Mouse (Mus musculus) embryonic facial prominence, embryonic 13.5 days (tissue): ENCODE measurements around the gene Hmgn1. TPM values are rescaled to one million over a fixed set of nuclear protein-coding genes. Genes with fewer than 3 reads are reported as not detected.

ENCODE experiments used
- ATAC-seq: fragments of 200-750 bp; cut with Nextera tagmentation; 2 replicates; pipeline ENCODE4 v1.8.0; 2017; ENCODE audit warnings: low read depth; ENCODE audit not compliant: insufficient number of reproducible peaks, insufficient read depth, low FRiP score, low TSS enrichment
- H3K27ac ChIP-seq: fragments of 300-500 bp; sonication (generic); 2 replicates; pipeline ENCODE4 v1.5.1; 2015; ENCODE audit warnings: moderate library complexity, mild to moderate bottlenecking, inconsistent platforms
- H3K27me3 ChIP-seq: fragments of 300-500 bp; sonication (generic); 2 replicates; pipeline ENCODE4 v1.6.1; 2015; ENCODE audit warnings: mild to moderate bottlenecking, inconsistent platforms
- H3K36me3 ChIP-seq: fragments of 300-500 bp; sonication (generic); 2 replicates; pipeline ENCODE4 v1.6.1; 2015; ENCODE audit warnings: mild to moderate bottlenecking, inconsistent platforms
- H3K4me1 ChIP-seq: fragments of 300-500 bp; sonication (generic); 2 replicates; pipeline ENCODE4 v1.6.1; 2015; ENCODE audit warnings: inconsistent platforms
- H3K4me2 ChIP-seq: fragments of 300-500 bp; sonication (generic); 2 replicates; pipeline ENCODE4 v1.6.1; 2015; ENCODE audit warnings: moderate library complexity, mild to moderate bottlenecking, inconsistent platforms
- H3K4me3 ChIP-seq: fragments of 300-500 bp; sonication (generic); 2 replicates; pipeline ENCODE4 v1.5.1; 2015; ENCODE audit warnings: mild to moderate bottlenecking, inconsistent platforms
- H3K9ac ChIP-seq: fragments of 300-500 bp; sonication (generic); 2 replicates; pipeline ENCODE4 v1.6.1; 2015; ENCODE audit warnings: mild to moderate bottlenecking, inconsistent platforms
- H3K9me3 ChIP-seq: fragments of 300-500 bp; sonication (generic); 2 replicates; pipeline ENCODE4 v1.6.1; 2016; ENCODE audit warnings: inconsistent platforms
- WGBS: fragments of 180-500 bp; shearing (Covaris S2); methylation state at CpG from one replicate; pipeline ENCODE4 v1.1.7; 2015; ENCODE audit warnings: mixed read lengths; 5-methylcytosine and 5-hydroxymethylcytosine counted together
- polyA plus RNA-seq: library from polyadenylated mRNA; unstranded; fragments of >200 nt; fragmentation: Nextera tagmentation; extraction: Ambion mirVana; gene quantifications from 2 replicates; pipeline ENCODE4 v1.2.1, GENCODE M21; 2015

Hmgn1 gene
- 752 and 768 TPM in 2 replicates for polyA plus RNA-seq

DNA sequence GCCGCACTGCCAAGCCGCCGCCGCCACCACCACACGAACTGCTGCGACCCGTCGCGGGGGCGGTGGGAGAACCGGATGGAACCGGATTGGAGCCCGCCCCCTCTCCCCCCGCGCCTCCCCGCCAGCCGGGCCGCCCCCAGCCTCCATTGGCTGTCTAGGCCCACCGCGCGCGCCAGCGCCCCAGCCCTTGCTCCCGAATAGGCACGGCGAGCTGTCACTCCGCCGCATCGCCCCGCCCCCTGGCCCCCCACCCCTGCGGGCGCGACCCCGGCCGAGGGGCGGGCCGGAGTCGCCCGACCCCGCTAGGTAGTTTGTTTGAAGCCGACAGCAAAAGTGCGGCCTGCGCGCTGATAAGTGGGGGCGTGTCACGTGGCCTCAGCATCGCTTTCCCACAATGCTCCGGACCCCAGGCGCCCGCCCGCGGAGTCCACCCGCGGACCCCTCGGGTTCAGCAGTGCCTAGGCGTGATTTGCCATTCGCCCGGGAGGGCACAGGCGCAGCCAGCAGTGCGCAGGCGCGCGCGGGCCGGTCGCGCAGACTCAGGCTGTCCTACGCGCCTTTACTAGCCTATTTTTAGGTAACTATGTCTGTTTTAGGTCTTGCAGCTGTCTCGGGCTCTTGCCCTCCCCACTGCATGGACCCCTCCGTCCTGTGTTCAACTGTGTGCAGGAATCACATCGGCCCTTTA lies at the start of gene Hmgn1:
Gene Hmgn1, minus strand, starts transcription at position 73 of the 688 bp plus-strand sequence.
- under 1% methylated on average over 47 of the region's 72 CpGs for WGBS
- H3K9me3 ChIP-seq, result no peaks in the 10 kb centered on the region
- ATAC-seq, result peak; percentile 98
- peak within 1 kb of the TSS; percentile 98 for H3K9ac ChIP-seq
- H3K4me3 ChIP-seq, result peak within 1 kb of the TSS; percentile 90
- H3K4me2 ChIP-seq, result peak within 1 kb of the TSS; percentile 84
- H3K27me3 ChIP-seq, result no peaks in the 10 kb centered on the region
- peak within 1 kb of the TSS; percentile 97 for H3K27ac ChIP-seq
- H3K36me3 ChIP-seq, result peaks cover 39% of the 10 kb centered on the region
- peaks cover 33% of the 10 kb centered on the region for H3K4me1 ChIP-seq

DNA sequence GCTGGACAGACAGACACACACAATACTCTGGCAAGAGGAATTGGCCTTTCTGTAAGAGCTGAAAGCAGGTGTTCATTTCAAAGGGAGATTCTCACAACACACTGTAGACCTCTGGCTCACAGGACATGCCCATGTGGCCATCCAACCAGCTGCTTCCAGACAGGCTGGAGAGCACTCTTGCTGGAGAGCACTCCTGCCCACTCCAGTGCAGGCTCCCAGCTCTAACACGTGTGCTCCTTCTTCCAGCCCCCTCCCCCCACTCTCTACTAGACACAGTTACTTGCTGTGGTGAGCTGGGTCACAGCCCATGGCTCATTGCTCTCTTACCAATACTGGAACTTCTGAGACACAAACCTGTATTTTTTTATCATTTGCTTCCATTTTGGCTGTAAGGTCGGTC lies 47.9 kb upstream of the Hmgn1 start:
- H3K4me3 ChIP-seq, result no peak overlapping the region
- H3K27me3 ChIP-seq, result no peaks in the 10 kb centered on the region
- no peak overlapping the region for H3K27ac ChIP-seq
- no peak overlapping the region for H3K4me2 ChIP-seq
- H3K9ac ChIP-seq, result no peak overlapping the region
- no peaks in the 10 kb centered on the region for H3K9me3 ChIP-seq
- no peaks in the 10 kb centered on the region for H3K4me1 ChIP-seq
- WGBS, result 46% methylated on average over 2 of the region's 2 CpGs
- no peak for ATAC-seq
- H3K36me3 ChIP-seq, result no peaks in the 10 kb centered on the region

DNA sequence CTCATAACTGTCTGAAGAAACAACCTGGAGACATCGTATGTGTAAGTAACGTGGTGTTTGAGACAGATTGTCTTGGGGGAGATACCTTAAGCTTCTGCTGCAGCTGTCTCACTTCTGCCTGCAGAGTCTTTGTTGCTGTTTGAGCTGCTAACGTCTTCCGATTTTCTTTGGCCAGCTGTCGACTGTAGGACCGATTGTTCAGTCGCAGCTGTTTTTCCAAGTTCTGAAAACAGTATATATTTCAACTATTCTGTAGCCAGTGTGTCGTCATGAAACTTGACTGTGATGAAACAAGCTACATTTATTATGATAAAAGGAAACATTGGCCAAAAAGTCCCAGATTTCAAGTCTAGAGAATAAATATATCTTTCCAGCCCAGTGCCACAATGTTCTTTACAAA lies 46.1 kb upstream of the Hmgn1 start:
- ATAC-seq, result no peak
- Histone ChIP-seq H3K4me3 (no peak overlapping the region), H3K4me1 (no peaks in the 10 kb centered on the region), H3K27ac (no peak overlapping the region), H3K4me2 (no peak overlapping the region), H3K27me3 (no peaks in the 10 kb centered on the region), H3K36me3 (no peaks in the 10 kb centered on the region), H3K9ac (no peak overlapping the region), H3K9me3 (no peaks in the 10 kb centered on the region)
- 80% methylated on average over 8 of the region's 8 CpGs for WGBS

DNA sequence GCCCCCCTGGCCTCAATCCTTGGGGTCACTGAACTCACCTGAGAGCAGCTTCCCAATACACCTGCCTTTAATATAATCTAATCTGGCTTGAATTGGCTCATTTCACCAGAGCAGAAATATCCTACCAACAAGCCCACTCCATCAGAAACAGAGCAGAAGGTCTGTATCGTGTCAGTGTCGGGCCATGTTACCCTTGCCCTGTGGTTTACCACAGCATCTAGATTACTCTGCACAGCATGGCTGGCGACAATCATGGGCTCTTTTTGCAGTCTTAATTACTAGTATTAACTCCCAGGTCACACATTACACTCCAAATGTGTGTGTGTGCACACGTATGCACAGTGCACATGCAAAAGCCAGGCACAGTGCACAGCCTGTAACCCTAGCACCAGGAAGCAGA lies 41.3 kb upstream of the Hmgn1 start:
- no peak for ATAC-seq
- Histone ChIP-seq H3K27me3 (no peaks in the 10 kb centered on the region), H3K4me2 (no peak overlapping the region), H3K36me3 (no peaks in the 10 kb centered on the region), H3K9me3 (no peaks in the 10 kb centered on the region), H3K4me1 (no peaks in the 10 kb centered on the region), H3K27ac (no peak overlapping the region), H3K9ac (no peak overlapping the region), H3K4me3 (no peak overlapping the region)
- 77% methylated on average over 4 of the region's 4 CpGs for WGBS

DNA sequence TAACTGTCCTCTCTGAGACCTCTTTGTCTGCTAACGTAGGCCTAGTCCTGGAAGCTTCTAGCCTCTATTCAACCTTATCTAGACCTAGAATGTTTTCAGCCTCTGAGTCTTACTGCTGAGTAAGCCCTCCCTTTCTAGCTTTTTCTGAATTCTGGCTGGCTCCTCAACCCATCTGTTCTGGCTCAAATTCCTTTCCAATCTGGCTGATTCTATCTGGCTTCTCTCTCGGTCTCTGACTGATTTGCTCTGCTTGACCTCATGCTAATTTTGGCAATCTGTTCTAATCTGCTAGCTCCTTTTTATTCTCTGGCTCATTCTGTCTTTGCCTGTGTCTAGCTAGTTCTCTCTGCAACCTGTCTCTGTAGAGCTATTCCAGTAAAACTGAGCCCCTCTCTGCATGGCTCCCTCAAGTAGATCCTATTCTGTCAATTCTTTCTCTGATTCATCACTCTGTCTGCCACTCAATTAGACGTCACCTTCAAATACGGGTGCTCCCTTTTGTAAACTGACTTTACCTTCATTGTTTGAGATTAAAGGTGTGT lies 38.3 kb upstream of the Hmgn1 start:
- no peaks in the 10 kb centered on the region for H3K4me1 ChIP-seq
- H3K9ac ChIP-seq, result no peak overlapping the region
- H3K9me3 ChIP-seq, result no peaks in the 10 kb centered on the region
- no peak for ATAC-seq
- no peak overlapping the region for H3K4me3 ChIP-seq
- no peak overlapping the region for H3K27ac ChIP-seq
- H3K36me3 ChIP-seq, result no peaks in the 10 kb centered on the region
- WGBS, result 70% methylated on average over 4 of the region's 4 CpGs
- no peak overlapping the region for H3K4me2 ChIP-seq
- no peaks in the 10 kb centered on the region for H3K27me3 ChIP-seq

DNA sequence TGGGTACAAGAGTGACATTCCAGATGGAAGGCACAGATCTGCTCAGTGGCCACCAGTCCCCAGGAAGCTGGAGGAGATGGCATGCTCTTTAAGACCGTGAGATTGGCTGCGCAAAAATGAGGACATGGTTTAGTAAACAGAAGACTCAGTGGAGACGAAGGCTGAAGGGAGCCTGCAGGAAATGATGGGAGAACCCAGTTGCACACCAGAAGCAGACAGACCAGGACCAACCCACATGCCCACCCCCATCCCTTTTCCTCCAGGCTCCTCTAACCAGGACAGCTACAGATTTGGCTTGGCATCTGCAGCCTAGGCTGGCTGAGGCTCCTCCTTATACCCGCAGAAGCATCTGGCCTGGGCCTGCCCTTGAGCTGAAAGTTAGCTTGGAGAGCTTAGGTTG lies 33.8 kb upstream of the Hmgn1 start:
- Histone ChIP-seq H3K36me3 (no peaks in the 10 kb centered on the region), H3K4me1 (peaks cover 18% of the 10 kb centered on the region; the same call in 1 of the 2 replicates), H3K27me3 (no peaks in the 10 kb centered on the region), H3K4me3 (no peak overlapping the region), H3K4me2 (no peak overlapping the region), H3K27ac (no peak overlapping the region), H3K9ac (no peak overlapping the region), H3K9me3 (no peaks in the 10 kb centered on the region)
- no peak for ATAC-seq
- 90% methylated on average over 4 of the region's 4 CpGs for WGBS

DNA sequence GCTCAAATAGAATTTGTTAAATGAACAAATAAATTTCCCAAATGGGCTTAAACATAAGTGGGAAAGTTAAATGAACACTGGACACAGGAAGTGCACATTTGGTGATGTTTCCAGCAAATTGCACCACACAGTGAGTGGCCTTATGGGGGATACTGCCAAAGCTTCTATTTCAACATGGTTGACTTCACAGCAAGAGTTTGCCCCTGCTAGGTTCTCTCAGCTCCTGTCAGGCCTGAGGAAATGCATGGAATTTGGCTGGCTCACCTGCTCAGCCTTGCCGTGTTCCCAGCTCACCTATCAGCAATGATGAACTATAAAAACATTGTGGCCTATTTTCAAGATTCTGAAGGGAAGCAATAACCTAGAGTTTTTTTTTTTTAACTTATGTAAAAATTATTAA lies 33.4 kb upstream of the Hmgn1 start:
- Histone ChIP-seq H3K9ac (no peak overlapping the region), H3K9me3 (no peaks in the 10 kb centered on the region), H3K4me1 (peaks cover 18% of the 10 kb centered on the region; the same call in 1 of the 2 replicates), H3K36me3 (no peaks in the 10 kb centered on the region), H3K27me3 (no peaks in the 10 kb centered on the region), H3K27ac (no peak overlapping the region), H3K4me2 (no peak overlapping the region), H3K4me3 (no peak overlapping the region)
- 88% methylated on average over 1 of the region's 1 CpGs for WGBS
- no peak for ATAC-seq

DNA sequence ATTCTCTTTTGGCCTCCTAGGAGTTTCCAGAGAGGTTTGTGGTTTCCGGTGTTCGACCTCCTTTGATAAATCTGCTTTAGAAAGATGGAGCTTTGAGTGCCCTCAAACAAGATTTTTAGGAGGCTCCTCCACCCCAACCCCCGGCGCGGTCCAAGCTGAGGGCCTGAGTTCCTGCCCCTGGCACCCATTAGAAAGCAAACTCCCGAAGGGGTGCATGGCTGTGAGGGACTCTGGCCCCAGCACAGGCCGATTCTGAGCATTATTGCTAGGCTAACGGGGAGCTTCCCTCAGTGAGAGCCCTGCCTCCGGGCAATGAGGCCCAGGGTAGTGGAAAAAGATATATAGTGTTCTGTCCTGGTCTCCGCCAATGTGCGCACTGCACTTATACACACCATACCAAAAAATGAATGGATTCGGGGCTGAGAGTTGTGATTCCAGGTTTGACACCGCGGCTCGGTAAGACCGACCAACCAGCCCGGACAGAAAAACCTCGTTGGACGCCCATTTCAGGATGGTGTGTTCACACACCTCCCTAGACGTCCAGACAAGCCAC lies 32.3 kb upstream of the Hmgn1 start:
- peak overlapping the region; percentile 95 for H3K4me2 ChIP-seq
- WGBS, result 78% methylated on average over 20 of the region's 20 CpGs
- peaks cover 21% of the 10 kb centered on the region for H3K4me1 ChIP-seq
- peak overlapping the region; percentile 60 for H3K4me3 ChIP-seq
- no peaks in the 10 kb centered on the region for H3K27me3 ChIP-seq
- ATAC-seq, result no peak
- H3K36me3 ChIP-seq, result 0 out of 2 replicates have a peak, but pooled peaks cover 7% of the 10 kb centered on the region
- H3K27ac ChIP-seq, result peak overlapping the region; percentile 93
- peak overlapping the region; percentile 95 for H3K9ac ChIP-seq
- no peaks in the 10 kb centered on the region for H3K9me3 ChIP-seq

DNA sequence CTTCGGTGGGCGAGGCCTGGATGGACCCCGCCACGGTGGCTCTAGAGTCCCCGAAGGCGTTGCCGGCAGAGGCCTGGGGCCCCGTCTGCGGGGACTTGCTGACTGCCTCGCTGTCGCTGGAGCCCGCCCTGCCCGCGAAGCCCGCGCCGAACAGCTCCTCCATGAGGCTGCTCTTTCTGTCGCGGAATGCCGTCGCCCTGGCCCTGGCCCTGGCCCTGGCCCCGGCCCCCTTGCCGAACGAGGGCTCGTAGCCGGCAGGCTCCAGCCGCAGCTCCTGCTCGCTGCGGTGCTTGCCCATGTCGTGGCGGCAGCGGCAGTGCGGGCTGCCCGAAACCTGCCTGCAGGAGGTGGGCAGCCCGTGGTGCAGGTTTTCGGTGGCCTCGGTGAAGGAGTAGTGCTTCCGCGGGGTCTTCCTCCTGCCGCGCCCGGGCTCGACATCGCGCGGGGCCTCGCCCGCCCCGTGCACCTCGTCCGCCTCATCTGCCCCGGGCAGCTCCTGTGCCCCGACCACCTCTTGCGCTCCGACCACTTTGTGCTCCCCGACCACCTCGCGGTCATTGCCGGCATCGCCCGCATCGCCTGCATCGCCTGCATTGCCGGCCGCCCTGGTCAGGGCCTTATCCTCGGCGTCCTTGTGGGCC lies 31.7 kb upstream of the Hmgn1 start:
- Histone ChIP-seq H3K27me3 (no peaks in the 10 kb centered on the region), H3K27ac (peak overlapping the region; percentile 93), H3K9ac (peak overlapping the region; percentile 95), H3K4me1 (peaks cover 21% of the 10 kb centered on the region), H3K36me3 (peaks cover 12% of the 10 kb centered on the region; the same call in 1 of the 2 replicates), H3K4me2 (peak overlapping the region; percentile 95), H3K9me3 (no peaks in the 10 kb centered on the region), H3K4me3 (peak overlapping the region; percentile 60)
- 1% methylated on average over 66 of the region's 67 CpGs for WGBS
- ATAC-seq, result peak; percentile 73; the same call in 1 of the 2 replicates

DNA sequence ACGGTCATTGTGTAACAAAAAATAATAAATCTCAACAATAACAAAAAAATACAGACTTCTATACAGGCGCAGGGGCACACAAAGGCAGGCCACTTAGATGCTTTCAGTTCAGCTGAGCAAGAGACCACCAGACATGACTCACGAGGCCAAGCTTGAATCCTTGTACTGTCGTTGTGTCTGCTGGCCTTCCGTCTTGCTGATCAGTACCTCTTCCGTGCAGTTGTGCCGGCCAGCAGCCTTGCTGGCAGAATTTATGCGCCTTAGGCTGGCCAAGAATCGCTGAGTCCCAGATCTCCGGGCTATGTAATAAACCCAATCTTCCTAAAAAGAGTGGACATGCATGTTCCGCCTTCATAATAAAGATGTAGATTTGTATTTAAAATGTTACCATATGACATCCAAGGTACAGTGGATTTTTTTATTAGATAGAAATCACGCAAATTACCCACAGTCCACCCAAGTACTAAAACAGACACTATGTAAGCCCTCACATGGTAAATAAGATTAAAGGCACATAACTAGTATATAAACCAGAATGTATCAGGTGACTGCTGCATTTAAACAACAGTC lies 31.1 kb upstream of the Hmgn1 start:
- no peaks in the 10 kb centered on the region for H3K27me3 ChIP-seq
- H3K4me1 ChIP-seq, result peaks cover 21% of the 10 kb centered on the region
- H3K9ac ChIP-seq, result peak overlapping the region; percentile 95
- H3K27ac ChIP-seq, result peak overlapping the region; percentile 93
- 52% methylated on average over 12 of the region's 12 CpGs for WGBS
- H3K4me3 ChIP-seq, result peak overlapping the region; percentile 60
- peaks cover 16% of the 10 kb centered on the region; the same call in 1 of the 2 replicates for H3K36me3 ChIP-seq
- ATAC-seq, result no peak
- H3K9me3 ChIP-seq, result no peaks in the 10 kb centered on the region
- H3K4me2 ChIP-seq, result peak overlapping the region; percentile 95

DNA sequence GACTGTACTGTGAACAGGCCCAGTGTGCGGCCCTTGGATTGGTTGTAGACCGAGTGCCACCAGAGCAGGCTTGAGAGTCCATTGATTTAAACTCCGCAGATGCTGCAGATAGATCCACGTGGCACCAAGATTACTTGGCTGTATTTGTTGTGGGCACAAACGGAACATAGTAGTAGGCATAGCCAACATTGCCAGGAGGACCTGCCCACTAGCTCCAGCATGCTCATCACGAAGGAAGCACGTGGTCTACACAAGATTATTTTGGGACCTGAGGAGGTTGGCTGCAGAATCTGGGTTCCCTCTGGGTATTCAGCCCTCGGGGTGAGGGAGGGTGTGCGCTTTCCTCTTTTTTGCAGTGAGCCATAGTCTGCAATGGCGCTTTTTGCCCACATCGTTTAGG lies 29.6 kb upstream of the Hmgn1 start:
- ATAC-seq, result no peak
- H3K4me3 ChIP-seq, result no peak overlapping the region
- WGBS, result 93% methylated on average over 11 of the region's 11 CpGs
- H3K9me3 ChIP-seq, result no peaks in the 10 kb centered on the region
- peaks cover 22% of the 10 kb centered on the region for H3K36me3 ChIP-seq
- H3K27ac ChIP-seq, result no peak overlapping the region
- H3K27me3 ChIP-seq, result no peaks in the 10 kb centered on the region
- H3K4me1 ChIP-seq, result peaks cover 21% of the 10 kb centered on the region
- no peak overlapping the region for H3K9ac ChIP-seq
- no peak overlapping the region for H3K4me2 ChIP-seq
